Mouse (Mus musculus): ENCODE measurements around the gene Trp53i13.
A peak's percentile ranks its signal among the peaks of the same experiment; 100 is the strongest.

Gene Trp53i13

GRCm38 (mm10) chr11:77463101-77463445, 52.7 kb downstream of the Trp53i13 start:
- no peak for DNase-seq (ENCODE audit: low read depth, low spot score)

DNA sequence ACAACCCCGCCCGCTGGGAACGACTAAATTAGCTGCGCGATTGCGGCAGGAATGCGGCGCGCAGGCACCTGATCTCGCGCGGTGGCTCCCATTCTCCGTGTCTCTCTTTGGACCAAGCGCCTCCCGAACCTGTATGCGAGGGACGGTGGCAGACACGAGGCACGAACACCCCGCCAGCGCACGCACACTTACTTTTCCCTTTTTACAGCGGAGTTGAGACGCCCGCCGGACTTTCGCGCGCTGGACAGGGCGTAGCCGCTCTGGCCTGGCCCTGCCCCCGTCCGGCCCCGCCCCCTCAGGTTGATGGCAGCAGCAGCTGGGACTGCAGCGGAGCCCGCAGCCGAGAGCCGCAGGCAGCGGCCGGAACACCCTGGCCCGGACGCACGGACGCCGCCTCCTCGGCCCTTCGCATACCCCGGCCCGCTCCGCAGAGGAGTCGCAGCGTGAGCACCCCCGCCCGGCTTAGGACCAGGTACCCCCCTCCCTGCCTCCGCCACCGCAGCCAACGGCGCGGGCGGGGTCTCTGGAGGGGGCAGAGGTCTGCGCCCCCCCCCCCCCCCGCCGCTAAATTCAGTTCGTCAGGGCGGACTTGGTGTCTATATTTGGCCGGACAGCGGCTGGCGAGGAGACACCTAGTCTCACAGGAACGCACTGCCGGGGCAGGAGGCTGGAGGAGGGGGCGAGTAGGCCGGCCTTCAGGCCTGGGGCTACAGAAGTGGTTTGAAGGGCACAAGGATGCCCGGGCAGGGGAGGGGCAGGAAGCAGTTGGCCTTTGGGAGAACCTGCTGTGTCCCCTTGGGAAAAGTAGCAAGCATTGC, 53.3 kb downstream of the Trp53i13 start, which contains the start of gene Coro6:
Coro6 (plus strand) TSS at position 129 of the 818 bp plus-strand sequence.
- peak; percentile 72 for DNase-seq (ENCODE audit: low read depth, low spot score)

DNA sequence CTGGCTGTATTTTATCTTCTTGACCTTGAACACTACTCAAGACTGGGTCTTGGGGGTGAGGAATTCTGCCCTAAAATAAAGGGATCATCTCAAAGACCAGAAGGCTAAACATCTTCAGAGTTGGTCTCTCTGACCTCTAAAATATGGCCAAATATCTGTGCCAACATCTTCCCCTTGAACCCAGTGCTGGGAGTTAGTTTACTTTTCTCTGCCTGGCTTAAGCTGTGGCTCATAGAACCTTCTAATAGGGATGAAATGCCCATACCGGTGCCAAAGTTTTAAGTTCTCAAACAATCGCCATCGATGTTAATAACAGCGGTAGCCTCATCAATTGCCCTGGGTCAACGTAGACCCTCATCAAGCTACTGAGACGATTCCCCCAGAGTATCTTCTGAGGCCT, 53.9 kb downstream of the Trp53i13 start:
- no peak for DNase-seq (ENCODE audit: low read depth, low spot score)

All from skeletal muscle tissue, adult 2 months (tissue).